Mouse (Mus musculus) erythroblast, embryonic 14.5 days (primary cell): ENCODE results near the gene Tmem59.

Experiments
- GATA1 ChIP-seq: IDR thresholded peaks from 2 replicates; pipeline ENCODE4 v1.6.1; 2012; ENCODE audit warnings: low read length, inconsistent platforms, mixed read lengths
- TAL1 ChIP-seq: IDR thresholded peaks from 3 replicates; pipeline ENCODE4 v1.6.1; 2012; ENCODE audit warnings: low read length, inconsistent platforms, mixed read lengths

- TF ChIP-seq TAL1, result no peak
- TF ChIP-seq GATA1, result no peak
These were observed 35.2 kb downstream of the Tmem59 start for GRCm38 (mm10) chr4:107213279-107214011.
